Mouse (Mus musculus): ENCODE results near the gene Cd300lg. TPM values are rescaled to one million over a fixed set of nuclear protein-coding genes. Genes with fewer than 3 reads are reported as not detected.

Cd300lg gene
- polyA plus RNA-seq, 1 experiment from 2014 or later, result 0.70 TPM

- H3K4me1 ChIP-seq (ENCODE audit: control insufficient read depth, insufficient read depth, low read length), result peaks cover 6% of the 10 kb centered on the region
- H3K4me3 ChIP-seq (ENCODE audit: low read depth, low read length), result no peak overlapping the region
- ATAC-seq (replicated peaks; ENCODE audit: insufficient number of reproducible peaks, low FRiP score, low TSS enrichment), result no peak
- no peak overlapping the region for H3K9ac ChIP-seq (ENCODE audit: low read depth, low read length)
- peaks cover 46% of the 10 kb centered on the region for H3K27me3 ChIP-seq (ENCODE audit: control insufficient read depth, insufficient read depth, low read length)
- H3K4me2 ChIP-seq, result peak overlapping the region; percentile 16; the same call in 1 of the 2 replicates
- H3K9me3 ChIP-seq (replicated peaks; ENCODE audit: control insufficient read depth, low read length), result no peaks in the 10 kb centered on the region
- H3K36me3 ChIP-seq (ENCODE audit: control insufficient read depth, insufficient read depth, low read length), result no peaks in the 10 kb centered on the region
- WGBS (ENCODE audit: insufficient replicate concordance), result 14% methylated on average over 17 of the region's 17 CpGs
- H3K27ac ChIP-seq (ENCODE audit: low read depth, low read length), result no peak overlapping the region
Measured at GRCm38 (mm10) chr11:102102485-102103258, 61.4 kb downstream of the Cd300lg start.

Other genes starting within 250 kb of the Cd300lg start
- 13.2 and 14.5 TPM in 2 replicates for gene Meox1, start 147.1 kb upstream of the Cd300lg start, polyA plus RNA-seq (2014; fragmentation: Nextera tagmentation; extraction: Ambion mirVana)
- 0.10 and 0.43 TPM in 2 replicates for gene Sost, start 74.5 kb upstream of the Cd300lg start, polyA plus RNA-seq (2014; fragmentation: Nextera tagmentation; extraction: Ambion mirVana)
- not detected in 2 replicates for gene Cfap97d1, start 57.2 kb upstream of the Cd300lg start, polyA plus RNA-seq (2014; fragmentation: Nextera tagmentation; extraction: Ambion mirVana)
- gene Dusp3, start 54.5 kb upstream of the Cd300lg start, polyA plus RNA-seq (2014; fragmentation: Nextera tagmentation; extraction: Ambion mirVana), result 49.2 and 49.4 TPM in 2 replicates
- gene Mpp3, start 13.0 kb upstream of the Cd300lg start, polyA plus RNA-seq (2014; fragmentation: Nextera tagmentation; extraction: Ambion mirVana), result 2.7 and 3.4 TPM in 2 replicates
- gene Mpp2, start 47.0 kb downstream of the Cd300lg start, polyA plus RNA-seq (2014; fragmentation: Nextera tagmentation; extraction: Ambion mirVana), result 9.7 and 11.4 TPM in 2 replicates
- not detected in 2 replicates for gene Ppy, start 59.8 kb downstream of the Cd300lg start, polyA plus RNA-seq (2014; fragmentation: Nextera tagmentation; extraction: Ambion mirVana)
- 0.69 TPM in 1 of 2 replicates, not detected in the other for gene Pyy, start 66.3 kb downstream of the Cd300lg start, polyA plus RNA-seq (2014; fragmentation: Nextera tagmentation; extraction: Ambion mirVana)
- 0.33 TPM in 1 of 2 replicates, not detected in the other for gene Nags, start 104.0 kb downstream of the Cd300lg start, polyA plus RNA-seq (2014; fragmentation: Nextera tagmentation; extraction: Ambion mirVana)
- gene Tmem101, start 114.9 kb downstream of the Cd300lg start, polyA plus RNA-seq (2014; fragmentation: Nextera tagmentation; extraction: Ambion mirVana), result 31.2 and 36.3 TPM in 2 replicates
- gene Lsm12, start 143.8 kb downstream of the Cd300lg start, polyA plus RNA-seq (2014; fragmentation: Nextera tagmentation; extraction: Ambion mirVana), result 61.3 and 64.3 TPM in 2 replicates
- 27.9 and 28.7 TPM in 2 replicates for gene G6pc3, start 148.1 kb downstream of the Cd300lg start, polyA plus RNA-seq (2014; fragmentation: Nextera tagmentation; extraction: Ambion mirVana)
- gene Hdac5, start 188.7 kb downstream of the Cd300lg start, polyA plus RNA-seq (2014; fragmentation: Nextera tagmentation; extraction: Ambion mirVana), result 42.8 and 45.3 TPM in 2 replicates
- gene BC030867, start 207.4 kb downstream of the Cd300lg start, polyA plus RNA-seq (2014; fragmentation: Nextera tagmentation; extraction: Ambion mirVana), result 12.7 and 13.2 TPM in 2 replicates
- 0.23 TPM in 1 of 2 replicates, not detected in the other for gene Asb16, start 227.2 kb downstream of the Cd300lg start, polyA plus RNA-seq (2014; fragmentation: Nextera tagmentation; extraction: Ambion mirVana)
- gene Tmub2, start 243.4 kb downstream of the Cd300lg start, polyA plus RNA-seq (2014; fragmentation: Nextera tagmentation; extraction: Ambion mirVana), result 40.1 and 40.5 TPM in 2 replicates

Measured in heart, embryonic 11.5 days (tissue).